Mouse (Mus musculus): Measurements from ENCODE around the gene Syne2. TPM values are rescaled to one million over a fixed set of nuclear protein-coding genes. Genes with fewer than 3 reads are reported as not detected.
A peak's percentile ranks its signal among the peaks of the same experiment; 100 is the strongest.

Syne2 gene
- polyA plus RNA-seq, 1 experiment from 2014 or later: 42.1 TPM

DNA sequence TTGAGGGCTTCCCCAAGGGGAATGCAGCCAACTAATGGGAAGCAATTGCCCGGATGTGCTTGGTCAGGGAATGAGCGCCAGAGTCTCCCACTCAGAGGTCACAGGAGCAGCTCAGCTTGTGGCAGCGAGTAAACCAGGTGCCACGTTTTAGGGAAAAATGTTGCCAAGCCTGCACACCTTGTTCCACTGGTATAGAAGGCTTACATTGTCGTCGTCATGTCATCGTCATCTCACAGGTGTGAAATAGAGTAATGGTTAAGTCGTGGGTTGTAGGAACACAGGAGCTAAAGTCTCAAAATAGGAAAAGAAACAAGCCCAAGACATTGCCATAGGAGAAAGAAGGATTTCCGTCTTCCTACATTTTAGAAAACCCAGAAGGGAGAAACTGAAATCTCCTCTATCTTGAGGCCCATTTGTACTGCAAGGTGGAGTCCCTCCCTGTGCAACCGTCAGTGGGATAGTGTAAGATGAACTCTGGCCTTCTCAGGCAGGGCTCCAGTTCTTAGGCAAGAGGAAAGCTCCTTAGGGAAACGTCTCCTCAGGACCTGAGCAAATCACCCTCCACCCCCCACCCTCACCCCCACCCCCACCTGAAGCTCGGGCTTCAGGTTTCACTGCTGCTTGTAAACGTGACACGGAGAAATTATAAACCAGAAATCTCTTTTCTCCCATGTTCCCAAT lies 263.1 kb downstream of the Syne2 start:
- H3K27me3 ChIP-seq (ENCODE audit: control insufficient read depth, insufficient read depth, low read length): no peaks in the 10 kb centered on the region
- H3K27ac ChIP-seq (ENCODE audit: low read length): peak overlapping the region; percentile 21; the same call in 1 of the 2 replicates
- no peaks in the 10 kb centered on the region for H3K36me3 ChIP-seq (ENCODE audit: control insufficient read depth, insufficient read depth, low read length)
- no peaks in the 10 kb centered on the region for H3K9me3 ChIP-seq (replicated peaks; ENCODE audit: control insufficient read depth, low read length)
- peaks cover 11% of the 10 kb centered on the region; the same call in 1 of the 2 replicates for H3K4me1 ChIP-seq (ENCODE audit: control insufficient read depth, insufficient read depth, low read length)
- H3K9ac ChIP-seq (ENCODE audit: low read length): no peak overlapping the region
- 41% methylated on average over 14 of the region's 14 CpGs for WGBS
- ATAC-seq (ENCODE audit: insufficient read depth, low FRiP score): peak; percentile 30; the same call in 1 of the 2 replicates
- peak overlapping the region; percentile 30 for H3K4me3 ChIP-seq (replicated peaks; ENCODE audit: low read length)
- peak overlapping the region; percentile 58 for H3K4me2 ChIP-seq (ENCODE audit: low read depth, low read length)

DNA sequence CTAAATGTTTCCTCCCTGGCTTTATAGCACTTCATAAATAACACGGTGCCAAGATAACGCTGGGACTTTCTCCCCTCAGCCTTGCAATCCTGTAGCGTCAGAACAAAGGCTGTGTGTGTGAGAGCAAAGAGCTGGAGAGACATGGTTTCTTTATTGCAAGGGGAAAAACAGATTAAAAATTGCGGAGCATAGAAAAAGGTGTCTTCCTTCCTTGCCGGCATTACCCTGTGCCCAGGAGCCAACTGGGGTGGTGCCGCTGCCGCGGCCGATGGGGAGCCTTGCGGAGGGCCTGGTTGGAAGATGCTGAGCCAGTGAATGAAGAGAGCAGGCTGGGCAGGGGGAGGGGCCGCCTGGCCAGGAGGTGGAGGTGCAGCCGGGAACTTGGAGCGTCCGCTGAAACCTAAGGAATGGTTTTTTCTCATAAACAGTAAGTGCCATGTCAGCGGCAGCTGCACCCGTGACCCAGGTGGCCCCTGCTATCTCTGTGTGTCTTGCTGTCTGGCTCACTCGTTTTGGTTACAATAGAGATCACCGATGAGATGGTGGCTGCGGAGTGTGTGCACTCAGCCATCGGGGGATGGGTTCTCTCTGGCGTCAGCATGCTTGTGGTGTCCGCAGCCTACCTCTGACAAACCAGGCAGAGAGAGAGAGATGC lies 263.8 kb downstream of the Syne2 start:
- H3K27ac ChIP-seq (ENCODE audit: low read length): no peak overlapping the region

GRCm38 (mm10) chr12:76085066-76085465 lies 267.1 kb downstream of the Syne2 start:
- ATAC-seq (ENCODE audit: insufficient read depth, low FRiP score): no peak
- Histone ChIP-seq H3K27ac (ENCODE audit: low read length) (no peak overlapping the region), H3K27me3 (ENCODE audit: control insufficient read depth, insufficient read depth, low read length) (no peaks in the 10 kb centered on the region), H3K4me3 (replicated peaks; ENCODE audit: low read length) (no peak overlapping the region), H3K36me3 (ENCODE audit: control insufficient read depth, insufficient read depth, low read length) (no peaks in the 10 kb centered on the region), H3K4me2 (ENCODE audit: low read depth, low read length) (no peak overlapping the region), H3K9ac (ENCODE audit: low read length) (no peak overlapping the region), H3K9me3 (replicated peaks; ENCODE audit: control insufficient read depth, low read length) (no peaks in the 10 kb centered on the region), H3K4me1 (ENCODE audit: control insufficient read depth, insufficient read depth, low read length) (peaks cover 11% of the 10 kb centered on the region; the same call in 1 of the 2 replicates)
- 72% methylated on average over 9 of the region's 9 CpGs for WGBS

More for the DNA sequence above, 263.8 kb downstream of the Syne2 start:
- no peaks in the 10 kb centered on the region for H3K36me3 ChIP-seq (ENCODE audit: control insufficient read depth, insufficient read depth, low read length)
- H3K27me3 ChIP-seq (ENCODE audit: control insufficient read depth, insufficient read depth, low read length): no peaks in the 10 kb centered on the region
- H3K4me2 ChIP-seq (ENCODE audit: low read depth, low read length): peak overlapping the region; percentile 58
- H3K9me3 ChIP-seq (replicated peaks; ENCODE audit: control insufficient read depth, low read length): no peaks in the 10 kb centered on the region
- peak overlapping the region; percentile 50; the same call in 1 of the 2 replicates for H3K9ac ChIP-seq (ENCODE audit: low read length)
- peak overlapping the region; percentile 30 for H3K4me3 ChIP-seq (replicated peaks; ENCODE audit: low read length)
- peak; percentile 70 for ATAC-seq (ENCODE audit: insufficient read depth, low FRiP score)
- 8% methylated on average over 22 of the region's 22 CpGs for WGBS
- H3K4me1 ChIP-seq (ENCODE audit: control insufficient read depth, insufficient read depth, low read length): peaks cover 11% of the 10 kb centered on the region; the same call in 1 of the 2 replicates

- Histone ChIP-seq H3K4me2 (ENCODE audit: low read depth, low read length) (no peak overlapping the region), H3K9ac (ENCODE audit: low read length) (no peak overlapping the region), H3K4me1 (ENCODE audit: control insufficient read depth, insufficient read depth, low read length) (peaks cover 10% of the 10 kb centered on the region; the same call in 1 of the 2 replicates), H3K27ac (ENCODE audit: low read length) (no peak overlapping the region), H3K27me3 (ENCODE audit: control insufficient read depth, insufficient read depth, low read length) (no peaks in the 10 kb centered on the region), H3K9me3 (replicated peaks; ENCODE audit: control insufficient read depth, low read length) (no peaks in the 10 kb centered on the region), H3K36me3 (ENCODE audit: control insufficient read depth, insufficient read depth, low read length) (no peaks in the 10 kb centered on the region), H3K4me3 (replicated peaks; ENCODE audit: low read length) (no peak overlapping the region)
- ATAC-seq (ENCODE audit: insufficient read depth, low FRiP score): no peak
- WGBS: 65% methylated on average over 15 of the region's 15 CpGs
Observed at GRCm38 (mm10) chr12:76085956-76086905, 268.3 kb downstream of the Syne2 start.

DNA sequence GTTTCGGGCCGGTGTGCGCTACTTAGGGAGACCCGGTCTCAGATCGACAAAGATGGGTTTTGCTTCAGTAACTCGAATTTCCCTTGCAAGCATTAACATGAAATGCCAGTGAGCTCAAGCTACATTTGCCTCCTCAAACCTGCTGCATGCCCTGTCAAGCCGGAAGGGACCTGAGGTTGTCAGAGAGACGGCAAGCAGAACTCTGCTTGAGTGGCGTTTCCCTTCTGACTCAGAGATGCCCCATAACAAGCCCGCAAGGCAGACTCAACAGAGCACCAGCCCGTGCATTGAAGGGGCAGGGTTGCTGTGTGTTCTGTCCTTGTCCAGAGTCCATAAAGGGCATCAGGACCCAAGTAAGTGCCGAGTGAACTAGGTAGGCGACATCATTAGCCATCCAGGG lies 269.1 kb downstream of the Syne2 start:
- Histone ChIP-seq H3K36me3 (ENCODE audit: control insufficient read depth, insufficient read depth, low read length) (no peaks in the 10 kb centered on the region), H3K9me3 (replicated peaks; ENCODE audit: control insufficient read depth, low read length) (no peaks in the 10 kb centered on the region)
- 87% methylated on average over 13 of the region's 13 CpGs for WGBS

DNA sequence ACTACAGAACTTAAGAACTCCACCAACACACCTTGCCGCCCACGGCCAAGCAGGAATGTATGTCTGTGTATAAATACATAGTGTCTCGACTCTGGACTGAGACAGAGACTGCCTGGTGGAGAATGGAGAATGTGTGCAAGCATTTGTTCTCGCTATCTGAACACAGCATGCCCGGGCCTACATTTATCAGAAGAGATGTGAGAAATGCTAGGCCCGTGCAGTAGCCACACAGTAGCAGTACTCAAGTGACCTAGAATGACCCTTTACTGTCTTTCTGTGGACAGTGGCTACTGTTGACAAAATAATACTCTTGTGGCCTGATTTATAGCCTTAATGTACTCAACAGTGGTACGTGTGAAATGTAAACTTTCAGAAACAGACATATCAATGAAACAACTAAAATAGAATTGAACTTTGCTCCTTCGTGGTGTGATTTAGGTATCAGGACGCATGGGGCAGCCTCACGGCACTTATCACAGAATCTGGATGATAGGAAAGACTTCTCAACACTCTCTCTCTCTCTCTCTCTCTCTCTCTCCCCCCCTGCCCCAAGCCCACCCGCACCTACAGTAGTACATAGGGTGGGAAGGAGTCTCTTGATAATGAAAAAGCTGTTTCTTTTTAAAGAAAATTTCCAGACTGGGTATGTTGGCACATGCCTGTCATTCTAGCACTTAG lies 275.0 kb downstream of the Syne2 start:
- no peaks in the 10 kb centered on the region for H3K27me3 ChIP-seq (ENCODE audit: control insufficient read depth, insufficient read depth, low read length)
- H3K4me2 ChIP-seq (ENCODE audit: low read depth, low read length): no peak overlapping the region
- H3K9ac ChIP-seq (ENCODE audit: low read length): no peak overlapping the region
- H3K36me3 ChIP-seq (ENCODE audit: control insufficient read depth, insufficient read depth, low read length): no peaks in the 10 kb centered on the region
- H3K9me3 ChIP-seq (replicated peaks; ENCODE audit: control insufficient read depth, low read length): no peaks in the 10 kb centered on the region
- 0 out of 2 replicates have a peak, but pooled peaks cover 4% of the 10 kb centered on the region for H3K4me1 ChIP-seq (ENCODE audit: control insufficient read depth, insufficient read depth, low read length)
- WGBS: 68% methylated on average over 11 of the region's 11 CpGs
- no peak overlapping the region for H3K4me3 ChIP-seq (replicated peaks; ENCODE audit: low read length)
- no peak overlapping the region for H3K27ac ChIP-seq (ENCODE audit: low read length)
- no peak for ATAC-seq (ENCODE audit: insufficient read depth, low FRiP score)

More for the DNA sequence above, 269.1 kb downstream of the Syne2 start:
- no peak for ATAC-seq (ENCODE audit: insufficient read depth, low FRiP score)
- Histone ChIP-seq H3K27ac (ENCODE audit: low read length) (no peak overlapping the region), H3K27me3 (ENCODE audit: control insufficient read depth, insufficient read depth, low read length) (no peaks in the 10 kb centered on the region), H3K4me2 (ENCODE audit: low read depth, low read length) (no peak overlapping the region), H3K4me3 (replicated peaks; ENCODE audit: low read length) (no peak overlapping the region), H3K9ac (ENCODE audit: low read length) (no peak overlapping the region), H3K4me1 (ENCODE audit: control insufficient read depth, insufficient read depth, low read length) (peaks cover 7% of the 10 kb centered on the region; the same call in 1 of the 2 replicates)

GRCm38 (mm10) chr12:76093613-76094588 lies 276.0 kb downstream of the Syne2 start:
- no peak overlapping the region for H3K4me3 ChIP-seq (replicated peaks; ENCODE audit: low read length)
- 81% methylated on average over 15 of the region's 15 CpGs for WGBS
- ATAC-seq (ENCODE audit: insufficient read depth, low FRiP score): no peak
- no peaks in the 10 kb centered on the region for H3K27me3 ChIP-seq (ENCODE audit: control insufficient read depth, insufficient read depth, low read length)
- H3K9me3 ChIP-seq (replicated peaks; ENCODE audit: control insufficient read depth, low read length): no peaks in the 10 kb centered on the region
- H3K27ac ChIP-seq (ENCODE audit: low read length): no peak overlapping the region
- no peak overlapping the region for H3K4me2 ChIP-seq (ENCODE audit: low read depth, low read length)
- no peaks in the 10 kb centered on the region for H3K36me3 ChIP-seq (ENCODE audit: control insufficient read depth, insufficient read depth, low read length)
- H3K4me1 ChIP-seq (ENCODE audit: control insufficient read depth, insufficient read depth, low read length): 0 out of 2 replicates have a peak, but pooled peaks cover 4% of the 10 kb centered on the region
- H3K9ac ChIP-seq (ENCODE audit: low read length): no peak overlapping the region
